Mouse (Mus musculus) intestine, embryonic 14.5 days (tissue): ENCODE results near the gene Naga. TPM values are rescaled to one million over a fixed set of nuclear protein-coding genes. Genes with fewer than 3 reads are reported as not detected.

Source experiments
- ATAC-seq: fragments of 200-750 bp; cut with Nextera tagmentation; replicated peaks from 2 replicates; pipeline ENCODE4 v1.8.0; 2017; ENCODE audit warnings: low read depth, moderate number of reproducible peaks, moderate TSS enrichment, moderate library complexity; ENCODE audit not compliant: low FRiP score, low TSS enrichment
- DNase-seq: peaks from one replicate; pipeline ENCODE4 v3.0.0-alpha.2; 2018; ENCODE audit warnings: low spot score
- H3K27ac ChIP-seq: fragments of 300-500 bp; sonication (generic); 2 replicates; pipeline ENCODE4 v1.5.1; 2014; ENCODE audit warnings: low read depth, mild to moderate bottlenecking, control low read depth
- H3K27me3 ChIP-seq: fragments of 300-500 bp; sonication (generic); replicated peaks from 2 replicates; pipeline ENCODE4 v1.6.1; 2014; ENCODE audit warnings: low read length, control low read depth; ENCODE audit not compliant: control insufficient read depth, insufficient read depth
- H3K36me3 ChIP-seq: fragments of 300-500 bp; sonication (generic); 2 replicates; pipeline ENCODE4 v1.6.1; 2014; ENCODE audit warnings: low read length, control low read depth; ENCODE audit not compliant: control insufficient read depth, insufficient read depth
- H3K4me1 ChIP-seq: fragments of 300-500 bp; sonication (generic); replicated peaks from 2 replicates; pipeline ENCODE4 v1.6.1; 2014; ENCODE audit warnings: low read length, control low read depth, mixed read lengths; ENCODE audit not compliant: control insufficient read depth, insufficient read depth
- H3K4me2 ChIP-seq: fragments of 300-500 bp; sonication (generic); 2 replicates; pipeline ENCODE4 v1.6.1; 2014; ENCODE audit warnings: low read length
- H3K4me3 ChIP-seq: fragments of 300-500 bp; sonication (generic); 2 replicates; pipeline ENCODE4 v1.5.1; 2014; ENCODE audit warnings: low read depth, low read length, control low read depth, mixed read lengths
- H3K9ac ChIP-seq: fragments of 300-500 bp; sonication (generic); 2 replicates; pipeline ENCODE4 v1.6.1; 2014; ENCODE audit warnings: mild to moderate bottlenecking, low read length
- H3K9me3 ChIP-seq: fragments of 300-500 bp; sonication (generic); 2 replicates; pipeline ENCODE4 v1.6.1; 2016; ENCODE audit warnings: low read length, control low read depth; ENCODE audit not compliant: control insufficient read depth
- WGBS: fragments of 180-500 bp; shearing (Covaris S2); extraction: QIAGEN DNeasy Blood & Tissue Kit; methylation state at CpG from one replicate; pipeline ENCODE4 v1.1.7; 2014; 5-methylcytosine and 5-hydroxymethylcytosine counted together
- polyA plus RNA-seq: library from polyadenylated mRNA; unstranded; fragments of >200 nt; fragmentation: Nextera tagmentation; extraction: Ambion mirVana; gene quantifications from 2 replicates; pipeline ENCODE4 v1.2.1, GENCODE M21; 2014

The Naga gene
- polyA plus RNA-seq, 1 experiment from 2014 or later: 61.2 TPM

GRCm38 (mm10) chr15:82348999-82349341, 10.2 kb upstream of the Naga start:
- no peak overlapping the region for H3K27ac ChIP-seq
- WGBS: 80% methylated on average over 2 of the region's 2 CpGs
- H3K27me3 ChIP-seq: no peaks in the 10 kb centered on the region

GRCm38 (mm10) chr15:82348258-82348998, 9.7 kb upstream of the Naga start:
- no peak overlapping the region for H3K4me3 ChIP-seq
- H3K27me3 ChIP-seq: no peaks in the 10 kb centered on the region
- no peak for DNase-seq
- H3K36me3 ChIP-seq: peaks cover 40% of the 10 kb centered on the region
- no peak overlapping the region for H3K27ac ChIP-seq
- no peak for ATAC-seq
- H3K9ac ChIP-seq: no peak overlapping the region
- no peaks in the 10 kb centered on the region for H3K9me3 ChIP-seq
- H3K4me2 ChIP-seq: no peak overlapping the region
- H3K4me1 ChIP-seq: peaks cover 22% of the 10 kb centered on the region
- 80% methylated on average over 8 of the region's 8 CpGs for WGBS

More at GRCm38 (mm10) chr15:82348999-82349341, 10.2 kb upstream of the Naga start:
- Histone ChIP-seq H3K9me3 (no peaks in the 10 kb centered on the region), H3K4me3 (no peak overlapping the region), H3K4me2 (no peak overlapping the region), H3K4me1 (peaks cover 22% of the 10 kb centered on the region), H3K36me3 (peaks cover 40% of the 10 kb centered on the region), H3K9ac (no peak overlapping the region)
- DNase-seq (no peak), ATAC-seq (no peak)

GRCm38 (mm10) chr15:82347852-82348251, 9.1 kb upstream of the Naga start:
- no peak overlapping the region for H3K4me3 ChIP-seq
- 0 out of 2 replicates have a peak overlapping the region, but pooled peaks have one; percentile 9 for H3K27ac ChIP-seq
- no peaks in the 10 kb centered on the region for H3K9me3 ChIP-seq
- H3K36me3 ChIP-seq: peaks cover 40% of the 10 kb centered on the region
- no peaks in the 10 kb centered on the region for H3K27me3 ChIP-seq
- H3K4me2 ChIP-seq: peak overlapping the region; percentile 16; the same call in 1 of the 2 replicates
- DNase-seq (no peak), ATAC-seq (no peak)
- H3K4me1 ChIP-seq: peaks cover 17% of the 10 kb centered on the region
- 93% methylated on average over 12 of the region's 12 CpGs for WGBS
- H3K9ac ChIP-seq: no peak overlapping the region

GRCm38 (mm10) chr15:82347303-82347676, 8.6 kb upstream of the Naga start:
- Histone ChIP-seq H3K4me2 (peak overlapping the region; percentile 55), H3K27ac (peak overlapping the region; percentile 67; the same call in 1 of the 2 replicates), H3K4me1 (peaks cover 18% of the 10 kb centered on the region), H3K4me3 (peak overlapping the region; percentile 61), H3K9me3 (no peaks in the 10 kb centered on the region), H3K27me3 (no peaks in the 10 kb centered on the region), H3K9ac (no peak overlapping the region), H3K36me3 (peaks cover 40% of the 10 kb centered on the region)
- DNase-seq: no peak
- ATAC-seq: no peak
- WGBS: 77% methylated on average over 4 of the region's 4 CpGs

- Histone ChIP-seq H3K27me3 (no peaks in the 10 kb centered on the region), H3K4me1 (peaks cover 21% of the 10 kb centered on the region), H3K4me3 (peak overlapping the region; percentile 61), H3K9ac (peak overlapping the region; percentile 66), H3K36me3 (peaks cover 40% of the 10 kb centered on the region), H3K27ac (peak overlapping the region; percentile 67), H3K4me2 (peak overlapping the region; percentile 55), H3K9me3 (no peaks in the 10 kb centered on the region)
- ATAC-seq (peak; percentile 10; the same call in 1 of the 2 replicates), DNase-seq (no peak)
- 49% methylated on average over 14 of the region's 14 CpGs for WGBS
These were observed 8.0 kb upstream of the Naga start for GRCm38 (mm10) chr15:82346580-82347302.

- 0% methylated on average over 51 of the region's 51 CpGs for WGBS
These were observed 7.2 kb upstream of the Naga start for GRCm38 (mm10) chr15:82345820-82346470.

GRCm38 (mm10) chr15:82344971-82345370, 6.2 kb upstream of the Naga start:
- ATAC-seq: no peak
- no peak for DNase-seq
- Histone ChIP-seq H3K4me3 (no peak overlapping the region), H3K4me2 (no peak overlapping the region), H3K27me3 (no peaks in the 10 kb centered on the region), H3K36me3 (peaks cover 27% of the 10 kb centered on the region), H3K9ac (no peak overlapping the region), H3K9me3 (no peaks in the 10 kb centered on the region), H3K4me1 (peaks cover 26% of the 10 kb centered on the region), H3K27ac (no peak overlapping the region)
- WGBS: 86% methylated on average over 6 of the region's 6 CpGs

More at GRCm38 (mm10) chr15:82345820-82346470, 7.2 kb upstream of the Naga start:
- H3K36me3 ChIP-seq: peaks cover 37% of the 10 kb centered on the region
- peak overlapping the region; percentile 55 for H3K4me2 ChIP-seq
- H3K27ac ChIP-seq: peak overlapping the region; percentile 82
- DNase-seq (peak; percentile 99), ATAC-seq (peak; percentile 97)
- peak overlapping the region; percentile 61 for H3K4me3 ChIP-seq
- H3K9ac ChIP-seq: peak overlapping the region; percentile 66
- peaks cover 22% of the 10 kb centered on the region for H3K4me1 ChIP-seq
- H3K9me3 ChIP-seq: no peaks in the 10 kb centered on the region
- H3K27me3 ChIP-seq: no peaks in the 10 kb centered on the region

- Histone ChIP-seq H3K9me3 (no peaks in the 10 kb centered on the region), H3K9ac (no peak overlapping the region), H3K27me3 (no peaks in the 10 kb centered on the region), H3K36me3 (peaks cover 14% of the 10 kb centered on the region), H3K4me2 (no peak overlapping the region), H3K27ac (no peak overlapping the region), H3K4me1 (peaks cover 28% of the 10 kb centered on the region), H3K4me3 (no peak overlapping the region)
- DNase-seq (no peak), ATAC-seq (no peak)
- 89% methylated on average over 27 of the region's 27 CpGs for WGBS
These were observed 4.9 kb upstream of the Naga start for GRCm38 (mm10) chr15:82343368-82344287.
